Mouse (Mus musculus) mammary gland, adult 2 months (tissue): Measurements from ENCODE around the gene Rin3. TPM values are rescaled to one million over a fixed set of nuclear protein-coding genes. Genes with fewer than 3 reads are reported as not detected.

Experiments
- polyA plus RNA-seq: library from polyadenylated mRNA; depleted of rRNA; stranded (reverse); fragments of >200 nt; gene quantifications from 2 replicates; pipeline ENCODE4 v1.2.3, GENCODE M21; 2012; ENCODE audit warnings: low replicate concordance; rRNA removed

The Rin3 gene
- 17.5 and 33.5 TPM in 2 replicates for polyA plus RNA-seq

DNA sequence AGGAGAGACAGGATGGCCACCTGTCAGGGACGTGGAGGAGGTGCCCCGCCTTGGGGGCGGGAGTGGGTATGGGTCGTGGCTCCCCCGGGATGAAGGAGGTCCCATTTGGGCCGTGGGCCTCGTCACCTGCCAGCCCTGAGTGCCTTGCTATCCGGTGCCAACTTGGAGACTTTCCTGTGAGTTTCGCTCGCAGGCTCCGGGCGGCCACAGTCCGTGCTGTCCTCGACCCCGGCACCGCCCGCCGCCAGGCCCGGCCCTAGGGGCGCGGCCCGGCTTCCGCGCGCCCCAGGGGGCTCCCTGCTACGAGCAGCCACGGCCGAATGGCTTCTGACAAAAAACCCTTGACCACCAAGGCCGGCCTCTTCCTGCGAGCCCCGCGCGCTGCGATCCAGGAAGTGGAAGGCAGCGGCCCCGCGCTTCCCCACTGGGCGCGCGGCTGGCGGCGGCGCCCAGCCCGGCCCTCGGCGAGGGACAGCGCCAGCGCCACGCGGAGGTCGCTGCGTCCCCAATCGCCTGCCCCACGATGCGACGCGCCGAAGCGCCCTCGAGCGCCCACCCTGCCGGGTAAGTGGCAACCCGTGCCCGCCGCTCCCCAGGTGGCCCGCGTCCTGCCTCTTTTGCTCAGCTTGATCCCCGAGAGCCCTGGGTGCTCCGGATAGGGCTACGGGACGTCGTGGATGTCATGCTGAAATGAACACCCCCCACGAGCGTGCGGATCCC, at the start of gene Rin3:
Gene Rin3 (plus strand): TSS at position 286 of the 720 bp plus-strand sequence.

GRCm38 (mm10) chr12:102439632-102440023, 156.8 kb downstream of the Rin3 start, which contains the start of gene Lgmn:
Gene Lgmn (minus strand): TSS chr12:102439813.

Other genes with a start within 250 kb of the Rin3 start
- 0.08 TPM in 1 of 2 replicates, not detected in the other for gene Slc24a4, start 154.3 kb upstream of the Rin3 start, polyA plus RNA-seq
- 91.6 and 130 TPM in 2 replicates for gene Lgmn, start 156.8 kb downstream of the Rin3 start, polyA plus RNA-seq
- 8.7 and 10.6 TPM in 2 replicates for gene Golga5, start 186.1 kb downstream of the Rin3 start, polyA plus RNA-seq